Mouse (Mus musculus): Measurements from ENCODE around the gene Lztr1. TPM values are rescaled to one million over a fixed set of nuclear protein-coding genes. Genes with fewer than 3 reads are reported as not detected.
A peak's percentile ranks its signal among the peaks of the same experiment; 100 is the strongest.

The Lztr1 gene
- polyA plus RNA-seq (2021) = 156 TPM

DNA sequence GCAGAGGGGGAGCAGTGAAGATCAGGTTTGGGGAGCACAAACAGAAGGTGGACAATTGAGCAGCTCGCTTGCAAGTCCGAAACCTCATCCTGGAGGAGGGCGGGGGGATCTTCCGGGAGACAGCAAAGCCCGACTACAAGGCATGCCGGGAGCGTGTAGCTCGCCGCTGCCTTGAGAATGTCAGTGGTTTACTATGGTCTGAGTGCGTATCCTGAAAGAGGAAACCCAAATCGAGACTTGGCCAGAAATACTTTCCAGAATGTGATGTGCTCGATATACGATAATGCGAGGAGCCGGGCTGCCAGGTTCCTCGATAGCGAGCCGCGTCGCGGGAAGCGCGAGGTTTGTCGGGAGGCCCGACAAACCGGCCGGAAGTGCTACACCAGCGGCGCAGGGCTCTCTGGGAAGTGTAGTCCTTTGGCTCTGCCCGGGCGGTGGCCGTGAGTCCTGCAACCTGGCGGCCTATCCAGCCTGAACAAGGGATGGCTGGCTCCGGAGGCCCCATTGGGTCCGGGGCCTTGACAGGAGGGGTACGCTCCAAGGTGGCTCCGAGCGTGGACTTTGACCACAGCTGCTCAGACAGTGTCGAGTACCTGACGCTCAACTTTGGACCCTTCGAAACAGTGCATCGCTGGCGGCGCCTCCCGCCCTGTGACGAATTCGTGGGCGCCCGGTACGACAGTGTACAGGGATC lies at the start of gene Lztr1:
Gene Lztr1, plus strand, starts transcription at position 143 of the 694 bp plus-strand sequence.
- ATAC-seq (peak; percentile 94), DNase-seq (ENCODE audit: low read depth, low spot score) (no peak)
- in situ Hi-C loops (cut with MboI; ENCODE audit: low pct_unique_long_range_greater_than_20kb) = no loop called here
- CTCF ChIA-PET = interaction anchor here (1.3 to 3.9 kb wide), 3 partner anchors 9 to 35 kb away, joined by 3 to 23 read pairs (median 4); no protein-coding TSS in a partner anchor
- no peak for TF ChIP-seq CTCF (IDR thresholded peaks at IDR 0.05)
- POLR2A ChIA-PET = interaction anchor here (1.0 to 2.7 kb wide), 3 partner anchors 10 to 21 kb away, joined by 3 to 10 read pairs (median 4); partner anchors contain the start of gene Thap7
- H3K27me3 ChIP-seq = no peaks in the 10 kb centered on the region

DNA sequence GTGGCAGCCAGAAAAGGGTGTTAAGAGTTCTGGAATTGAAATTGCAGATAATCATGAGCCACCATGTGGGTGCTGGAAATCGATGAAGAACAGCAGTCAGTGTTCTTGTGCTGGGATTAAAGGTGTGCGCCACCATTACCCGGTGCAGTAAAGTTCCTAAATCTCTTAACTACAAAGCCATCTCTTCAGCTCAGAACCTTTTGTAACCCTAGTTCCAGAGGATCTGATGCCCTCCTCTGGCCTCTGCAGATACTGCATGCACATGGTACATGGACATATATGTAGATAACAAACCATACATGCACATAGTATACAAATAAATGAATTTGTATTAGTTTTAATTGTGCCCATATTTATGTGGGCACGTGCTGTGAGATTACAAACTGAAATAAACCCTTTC lies 48.2 kb upstream of the Lztr1 start:
- ATAC-seq = no peak
- POLR2A ChIA-PET = interaction anchor here (1.7 kb wide), 1 partner anchor 9 kb away, joined by 4 read pairs; the partner anchor contains the start of gene Crkl
- no peak for TF ChIP-seq CTCF (IDR thresholded peaks at IDR 0.05)
- no peak for DNase-seq (ENCODE audit: low read depth, low spot score)
- CTCF ChIA-PET = interaction anchor here (0.8 to 1.6 kb wide), 3 partner anchors 14 to 47 kb away, joined by 3 to 4 read pairs (median 3); no protein-coding TSS in a partner anchor
- in situ Hi-C loops (cut with MboI; ENCODE audit: low pct_unique_long_range_greater_than_20kb) = no loop called here
- H3K27me3 ChIP-seq = no peaks in the 10 kb centered on the region

DNA sequence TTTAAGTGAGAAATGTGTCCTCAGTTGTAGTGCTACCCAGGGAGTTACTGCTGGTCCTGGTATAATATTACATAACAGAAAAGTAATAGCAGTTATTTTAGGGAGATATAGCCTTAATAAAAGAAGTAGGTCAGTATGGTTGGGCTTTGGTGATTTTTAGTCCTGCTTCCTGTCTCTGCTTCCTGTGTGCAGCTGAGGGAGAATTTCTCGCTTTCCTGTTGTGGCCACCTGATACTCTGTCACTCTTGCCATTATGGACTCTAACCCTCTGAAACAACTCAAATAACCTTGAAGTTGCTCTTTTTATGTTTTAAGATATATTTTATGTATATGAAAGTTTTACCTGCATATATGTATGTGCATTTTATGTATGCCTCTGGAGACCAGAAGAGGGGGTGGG lies 46.9 kb upstream of the Lztr1 start:
- H3K27me3 ChIP-seq = no peaks in the 10 kb centered on the region
- no peak for ATAC-seq
- TF ChIP-seq CTCF (IDR thresholded peaks at IDR 0.05) = no peak
- CTCF ChIA-PET = no interaction called here
- in situ Hi-C loops (cut with MboI; ENCODE audit: low pct_unique_long_range_greater_than_20kb) = no loop called here
- POLR2A ChIA-PET = no interaction called here
- DNase-seq (ENCODE audit: low read depth, low spot score) = no peak

DNA sequence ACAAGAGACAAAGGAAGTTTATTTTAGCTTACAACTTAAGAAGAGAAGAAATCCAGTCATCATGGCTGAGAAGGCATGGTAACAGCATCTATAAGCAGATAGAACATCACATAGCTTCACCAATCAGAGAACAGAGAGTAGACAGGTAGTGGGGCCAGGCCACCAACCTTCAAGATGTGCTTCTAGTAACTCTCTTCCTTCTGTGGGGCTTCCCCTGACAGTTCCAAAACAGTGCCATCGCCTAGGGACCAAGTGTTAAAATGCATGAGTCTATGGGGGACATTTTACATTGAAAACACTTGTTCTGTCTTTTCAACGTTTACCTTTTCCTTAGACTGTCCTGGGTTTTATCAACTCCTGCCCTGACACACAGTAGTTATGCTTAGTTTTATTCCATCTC lies 45.3 kb upstream of the Lztr1 start:
- TF ChIP-seq CTCF (IDR thresholded peaks at IDR 0.05) = no peak
- no peak for DNase-seq (ENCODE audit: low read depth, low spot score)
- no peaks in the 10 kb centered on the region for H3K27me3 ChIP-seq
- CTCF ChIA-PET = interaction anchor here (2.0 to 2.4 kb wide), 2 partner anchors 11 to 60 kb away, joined by 6 to 13 read pairs; no protein-coding TSS in a partner anchor
- POLR2A ChIA-PET = interaction anchor here (0.7 kb wide), 1 partner anchor 270 kb away, joined by 6 read pairs; no protein-coding TSS in a partner anchor
- in situ Hi-C loops (cut with MboI; ENCODE audit: low pct_unique_long_range_greater_than_20kb) = no loop called here
- no peak for ATAC-seq

DNA sequence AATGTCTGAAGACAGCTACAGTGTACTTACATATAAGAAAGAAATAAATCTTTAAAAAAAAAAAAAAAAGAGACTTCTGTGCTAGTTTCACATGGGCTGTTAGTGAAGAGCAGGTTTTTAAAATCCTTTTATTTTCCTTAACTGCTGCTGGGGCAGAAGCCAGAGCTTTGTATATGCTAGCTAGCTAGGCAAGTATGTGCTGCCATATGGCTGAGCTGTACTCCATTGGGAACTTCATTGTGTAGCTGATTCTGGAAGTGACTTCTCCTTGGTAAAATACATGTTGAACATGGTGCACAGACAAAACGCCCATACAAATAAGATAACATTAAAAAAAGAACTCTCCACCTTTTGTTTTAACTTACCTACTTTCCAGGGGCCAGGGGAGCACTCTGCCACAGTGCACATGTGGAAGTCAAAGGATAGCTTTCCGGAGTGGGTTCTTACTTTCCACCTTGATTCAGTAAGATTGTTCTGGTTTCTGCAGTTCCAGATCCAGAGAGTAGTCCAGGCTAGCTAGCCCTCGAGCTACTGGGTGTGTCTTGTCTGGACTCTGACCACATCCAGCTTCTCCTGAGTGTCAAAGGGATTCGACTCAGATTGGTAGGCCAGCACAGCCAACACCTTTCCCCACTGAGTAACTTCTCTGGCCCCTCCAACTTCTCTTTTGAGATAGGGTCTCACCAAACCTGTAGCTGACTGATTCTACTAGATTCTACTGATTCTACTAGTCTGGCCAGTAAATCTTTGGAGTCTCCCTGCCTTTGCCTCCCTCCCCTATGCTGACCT lies 41.4 kb upstream of the Lztr1 start:
- no peak for TF ChIP-seq CTCF (IDR thresholded peaks at IDR 0.05)
- POLR2A ChIA-PET = no interaction called here
- DNase-seq (ENCODE audit: low read depth, low spot score) (no peak), ATAC-seq (no peak)
- CTCF ChIA-PET = no interaction called here
- H3K27me3 ChIP-seq = no peaks in the 10 kb centered on the region
- in situ Hi-C loops (cut with MboI; ENCODE audit: low pct_unique_long_range_greater_than_20kb) = no loop called here

DNA sequence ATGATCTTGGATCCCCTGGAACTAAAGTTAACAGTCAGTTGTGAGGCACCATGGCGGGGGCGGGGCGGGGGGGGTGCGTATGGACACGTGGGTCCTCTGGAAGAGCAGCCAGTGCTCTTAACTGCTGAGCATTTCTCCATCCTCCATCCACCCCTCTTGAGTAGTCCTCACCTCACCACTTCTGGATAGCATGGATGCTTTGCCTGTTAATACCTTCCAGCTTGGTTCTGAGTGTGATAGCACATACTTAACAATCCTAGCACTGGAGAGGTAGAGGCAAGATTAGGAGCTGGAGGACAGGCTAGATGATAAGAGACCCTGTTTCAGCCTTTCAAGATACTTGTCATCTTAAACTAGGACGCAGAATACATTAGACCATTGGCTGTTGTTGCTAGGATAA lies 36.0 kb upstream of the Lztr1 start:
- TF ChIP-seq CTCF (IDR thresholded peaks at IDR 0.05) = no peak
- DNase-seq (ENCODE audit: low read depth, low spot score) (no peak), ATAC-seq (no peak)
- ChIA-PET POLR2A (no interaction called here), CTCF (interaction anchor here (0.9 to 5.2 kb wide), 3 partner anchors 16 to 57 kb away, joined by 3 to 23 read pairs (median 10); partner anchors contain the start of gene Lztr1)
- in situ Hi-C loops (cut with MboI; ENCODE audit: low pct_unique_long_range_greater_than_20kb) = no loop called here
- no peaks in the 10 kb centered on the region for H3K27me3 ChIP-seq

DNA sequence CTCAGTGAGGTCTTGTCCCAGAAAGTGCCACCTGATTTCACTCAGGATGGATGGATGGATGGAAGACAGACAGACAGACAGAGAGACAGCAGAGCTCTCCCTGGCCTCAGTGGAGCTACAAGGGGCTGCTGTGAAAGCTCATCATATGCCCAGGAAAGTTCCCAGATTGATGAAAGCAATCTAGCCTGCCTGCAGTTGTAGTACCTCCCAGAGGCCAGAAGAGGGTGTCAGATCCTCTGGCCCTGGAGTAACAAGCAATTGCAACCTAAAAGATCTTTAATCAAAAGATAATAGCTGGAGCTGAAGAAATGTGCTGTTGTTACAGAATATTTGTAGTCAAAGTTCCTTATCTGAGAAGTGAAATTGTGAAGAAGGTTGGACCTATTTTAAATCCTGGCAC lies 34.4 kb upstream of the Lztr1 start:
- in situ Hi-C loops (cut with MboI; ENCODE audit: low pct_unique_long_range_greater_than_20kb) = no loop called here
- ATAC-seq (no peak), DNase-seq (ENCODE audit: low read depth, low spot score) (no peak)
- peak; percentile 80 for TF ChIP-seq CTCF (IDR thresholded peaks at IDR 0.05)
- no peaks in the 10 kb centered on the region for H3K27me3 ChIP-seq
- ChIA-PET CTCF (interaction anchor here (0.8 to 5.2 kb wide), 14 partner anchors 10 to 80 kb away, joined by 3 to 23 read pairs (median 4); partner anchors contain the start of genes Aifm3 and Lztr1), POLR2A (interaction anchor here (0.8 to 1.9 kb wide), 2 partner anchors 22 to 55 kb away, joined by 3 to 8 read pairs; partner anchors contain the start of gene Crkl)

DNA sequence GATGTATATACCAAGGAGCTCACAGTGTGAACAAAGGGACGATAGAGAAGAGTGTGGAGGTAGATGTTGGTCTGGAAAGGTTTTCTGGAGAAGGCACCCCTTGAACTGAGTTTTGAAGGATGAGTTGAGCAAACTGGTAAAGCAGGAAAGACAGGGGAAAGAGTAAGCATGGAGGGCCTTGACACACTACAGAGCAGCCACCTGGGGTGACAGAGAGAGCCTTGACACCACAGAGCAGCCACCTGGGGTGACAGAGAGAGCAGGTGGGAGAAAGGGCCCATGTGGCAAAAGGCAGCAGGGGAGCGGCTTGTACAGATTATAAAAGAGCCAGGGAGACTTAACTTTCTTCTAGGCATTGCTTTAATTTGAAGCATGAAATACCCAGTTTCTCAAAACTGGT lies 33.7 kb upstream of the Lztr1 start:
- CTCF ChIA-PET = interaction anchor here (1.2 to 5.2 kb wide), 8 partner anchors 11 to 55 kb away, joined by 3 to 23 read pairs (median 8); partner anchors contain the start of genes Aifm3 and Lztr1
- TF ChIP-seq CTCF (IDR thresholded peaks at IDR 0.05) = no peak
- POLR2A ChIA-PET = interaction anchor here (1.3 to 1.9 kb wide), 2 partner anchors 55 to 69 kb away, joined by 3 to 8 read pairs; partner anchors contain the start of genes Pi4ka and Snap29
- no peak for DNase-seq (ENCODE audit: low read depth, low spot score)
- ATAC-seq = no peak
- no peaks in the 10 kb centered on the region for H3K27me3 ChIP-seq
- in situ Hi-C loops (cut with MboI; ENCODE audit: low pct_unique_long_range_greater_than_20kb) = no loop called here

DNA sequence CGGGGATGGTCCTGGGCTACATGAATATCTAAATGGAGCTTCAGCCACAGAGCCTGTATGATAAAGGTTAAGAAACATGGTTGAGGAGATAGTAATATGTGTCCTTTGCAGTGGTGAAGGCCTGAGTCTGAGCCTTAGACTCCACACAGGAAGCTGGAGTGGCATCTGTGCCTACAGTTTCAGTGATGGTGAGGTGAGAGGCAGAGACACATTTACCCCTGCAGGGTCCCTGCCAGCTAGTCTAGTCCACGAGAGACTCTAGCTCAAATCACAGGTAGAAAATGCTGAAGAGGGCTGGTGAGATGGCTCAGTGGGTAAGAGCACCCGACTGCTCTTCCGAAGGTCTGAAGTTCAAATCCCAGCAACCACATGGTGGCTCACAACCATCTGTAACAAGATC lies 33.2 kb upstream of the Lztr1 start:
- no peak for TF ChIP-seq CTCF (IDR thresholded peaks at IDR 0.05)
- ATAC-seq (no peak), DNase-seq (ENCODE audit: low read depth, low spot score) (no peak)
- in situ Hi-C loops (cut with MboI; ENCODE audit: low pct_unique_long_range_greater_than_20kb) = no loop called here
- CTCF ChIA-PET = interaction anchor here (1.1 to 5.2 kb wide), 4 partner anchors 10 to 62 kb away, joined by 3 to 23 read pairs (median 4); partner anchors contain the start of gene Lztr1
- H3K27me3 ChIP-seq = no peaks in the 10 kb centered on the region
- POLR2A ChIA-PET = interaction anchor here (1.3 kb wide), 1 partner anchor 70 kb away, joined by 3 read pairs; the partner anchor contains the start of genes Pi4ka and Snap29

DNA sequence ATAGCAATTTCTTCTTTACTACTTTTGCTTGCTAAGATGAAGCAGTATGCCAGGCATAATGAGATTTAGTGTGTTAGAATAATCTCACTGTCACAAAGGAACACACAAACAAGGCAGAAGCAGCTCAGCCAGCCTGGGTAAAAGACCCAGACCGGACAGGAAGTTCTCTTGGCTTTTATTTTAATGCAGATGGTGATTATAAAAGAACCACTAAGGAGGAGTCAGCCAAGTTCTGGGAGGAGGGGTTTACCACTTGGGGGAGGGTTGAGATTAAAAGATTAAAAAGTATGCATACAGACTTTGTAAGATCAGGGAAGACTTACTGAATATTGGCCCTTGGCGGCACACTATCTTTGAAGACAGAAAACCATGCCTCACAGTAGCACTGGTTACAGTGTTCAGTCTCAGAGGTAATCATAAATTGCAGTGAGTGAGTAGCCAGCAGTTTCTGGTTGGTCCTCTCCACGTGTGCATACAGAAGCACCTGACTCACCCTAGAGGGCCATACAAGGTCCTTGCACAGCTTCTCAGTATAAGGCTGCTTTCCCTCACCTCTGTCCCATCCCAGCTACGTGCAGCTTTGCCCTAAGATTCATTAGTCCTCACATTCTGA lies 30.1 kb upstream of the Lztr1 start:
- ChIA-PET CTCF (no interaction called here), POLR2A (no interaction called here)
- H3K27me3 ChIP-seq = no peaks in the 10 kb centered on the region
- no peak for ATAC-seq
- DNase-seq (ENCODE audit: low read depth, low spot score) = no peak
- no peak for TF ChIP-seq CTCF (IDR thresholded peaks at IDR 0.05)
- in situ Hi-C loops (cut with MboI; ENCODE audit: low pct_unique_long_range_greater_than_20kb) = no loop called here

Measured in Patski (cell line).